Mouse (Mus musculus): ENCODE data around the gene Cox19.

DNA sequence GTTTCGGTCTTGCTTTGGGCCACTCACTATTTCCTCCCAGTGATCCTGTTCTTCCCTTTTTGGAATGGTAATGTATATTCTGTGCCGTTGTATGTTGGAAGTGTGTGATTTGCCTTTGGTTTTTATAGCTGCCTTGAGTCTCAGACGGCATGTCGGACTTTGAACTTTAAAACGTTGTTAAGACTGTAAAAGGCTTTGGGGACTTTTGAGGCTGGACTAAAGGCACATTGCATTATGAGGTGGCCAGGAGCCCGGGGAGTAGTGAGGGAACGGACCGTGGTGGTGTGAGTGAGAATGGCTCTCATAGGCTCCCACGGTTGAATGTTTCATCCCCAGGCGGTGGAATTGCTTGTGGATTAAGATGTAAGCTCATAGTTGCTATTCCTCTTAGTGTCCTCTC is 54.1 kb downstream of the Cox19 start:
- TF ChIP-seq CTCF (IDR thresholded peaks at IDR 0.05) (no peak), EP300 (IDR thresholded peaks at IDR 0.05; ENCODE audit: insufficient read depth, low read depth, low read length) (no peak)

All from heart, adult 2 months (tissue).